Mouse (Mus musculus) frontal cortex, adult (tissue): ENCODE results near the gene 1190005I06Rik.

Experiments
- ATAC-seq: cut with Nextera tagmentation; 2 replicates; pipeline ENCODE4 v1.9.2; 2017; ENCODE audit warnings: mild to moderate bottlenecking, moderate library complexity, mixed read lengths; ENCODE audit not compliant: low TSS enrichment

The 1190005I06Rik gene

GRCm38 (mm10) chr8:120577821-120578220 is 69.6 kb downstream of the 1190005I06Rik start:
- ATAC-seq: no peak

- ATAC-seq: no peak
Observed at GRCm38 (mm10) chr8:120575801-120576200, 71.6 kb downstream of the 1190005I06Rik start.

GRCm38 (mm10) chr8:120574941-120575340 is 72.5 kb downstream of the 1190005I06Rik start:
- no peak for ATAC-seq

GRCm38 (mm10) chr8:120573866-120574265 is 73.6 kb downstream of the 1190005I06Rik start:
- no peak for ATAC-seq

- peak; percentile 53 for ATAC-seq
Observed at GRCm38 (mm10) chr8:120572534-120572933, 74.9 kb downstream of the 1190005I06Rik start.

GRCm38 (mm10) chr8:120571561-120571960 is 75.9 kb downstream of the 1190005I06Rik start:
- no peak for ATAC-seq

GRCm38 (mm10) chr8:120569939-120570715 is 77.3 kb downstream of the 1190005I06Rik start:
- ATAC-seq: peak; percentile 55

- ATAC-seq: no peak
Observed at GRCm38 (mm10) chr8:120569123-120569522, 78.3 kb downstream of the 1190005I06Rik start.

GRCm38 (mm10) chr8:120568164-120568798 is 79.2 kb downstream of the 1190005I06Rik start:
- no peak for ATAC-seq

- no peak for ATAC-seq
Observed at GRCm38 (mm10) chr8:120567731-120568130, 79.7 kb downstream of the 1190005I06Rik start.

GRCm38 (mm10) chr8:120566681-120567080 is 80.8 kb downstream of the 1190005I06Rik start:
- no peak for ATAC-seq

GRCm38 (mm10) chr8:120565151-120565711 is 82.2 kb downstream of the 1190005I06Rik start:
- no peak for ATAC-seq

- ATAC-seq: peak; percentile 69
Observed at GRCm38 (mm10) chr8:120563851-120564837, 83.3 kb downstream of the 1190005I06Rik start.

- no peak for ATAC-seq
Observed at GRCm38 (mm10) chr8:120563348-120563724, 84.1 kb downstream of the 1190005I06Rik start.

- no peak for ATAC-seq
Observed at GRCm38 (mm10) chr8:120562680-120563347, 84.6 kb downstream of the 1190005I06Rik start.

GRCm38 (mm10) chr8:120561539-120562435 is 85.6 kb downstream of the 1190005I06Rik start:
- no peak for ATAC-seq

GRCm38 (mm10) chr8:120560535-120560934 is 86.9 kb downstream of the 1190005I06Rik start:
- ATAC-seq: no peak

- no peak for ATAC-seq
Observed at GRCm38 (mm10) chr8:120559654-120560053, 87.8 kb downstream of the 1190005I06Rik start.
